Mouse (Mus musculus): ENCODE measurements at regions not wholly inside any gene's neighbourhood (a gene's known extent, or its start where the extent isn't known, plus 50 kb on each side); places are given as distances from the start of the nearest gene placed in this dataset.

- DNase-seq (ENCODE audit: low spot score in 2 of 2): no peak
Measured at GRCm38 (mm10) chr3:120217710-120218109, 433.4 kb upstream of the Ptbp2 start.

GRCm38 (mm10) chr3:120214616-120215250, 430.5 kb upstream of the Ptbp2 start:
- no peak for DNase-seq (ENCODE audit: low spot score in 2 of 2)

- no peak for DNase-seq (ENCODE audit: low spot score in 2 of 2)
Measured at GRCm38 (mm10) chr3:120199403-120199802, 415.1 kb upstream of the Ptbp2 start.

DNA sequence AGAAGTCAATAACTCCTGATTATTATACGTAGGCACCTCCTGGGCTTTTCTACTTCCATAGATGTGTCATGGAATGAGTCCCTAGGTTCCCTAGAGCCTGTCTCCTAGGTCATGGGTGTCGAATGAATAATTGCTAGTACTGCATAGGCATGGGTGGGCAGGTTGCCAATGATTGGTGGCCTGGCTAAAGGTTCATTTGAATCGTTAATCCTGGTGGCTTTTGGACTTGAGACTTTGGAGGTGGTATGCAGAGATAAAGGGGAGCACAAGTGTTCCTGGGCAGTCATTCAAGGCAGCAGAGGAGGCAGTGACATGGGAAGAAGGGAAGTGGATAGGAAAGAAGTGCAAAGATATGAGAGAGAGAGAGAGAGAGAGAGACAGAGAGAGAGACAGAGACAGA, 410.2 kb upstream of the Ptbp2 start:
- DNase-seq (ENCODE audit: low spot score in 2 of 2): no peak

GRCm38 (mm10) chr3:120192439-120193326, 408.4 kb upstream of the Ptbp2 start:
- DNase-seq (ENCODE audit: low spot score in 2 of 2): peak; percentile 31 to 51

- no peak for DNase-seq (ENCODE audit: low spot score in 2 of 2)
Measured at GRCm38 (mm10) chr3:120189606-120190005, 405.3 kb upstream of the Ptbp2 start.

- DNase-seq (ENCODE audit: low spot score in 2 of 2): no peak
Measured at GRCm38 (mm10) chr3:120180931-120181610, 396.8 kb upstream of the Ptbp2 start.

GRCm38 (mm10) chr3:120175632-120176031, 391.4 kb upstream of the Ptbp2 start:
- DNase-seq (ENCODE audit: low spot score in 2 of 2): no peak
